Mouse (Mus musculus): ENCODE results near the gene Spsb4.

- TF ChIP-seq CTCF (IDR thresholded peaks at IDR 0.05; ENCODE audit: borderline replicate concordance, control insufficient read depth, extremely low read depth, insufficient read depth, low read length, poor library complexity) = no peak
- no peak for TF ChIP-seq POLR2A (IDR thresholded peaks at IDR 0.05; ENCODE audit: control insufficient read depth, extremely low read depth, insufficient read depth, low read length, poor library complexity)
Observed at GRCm38 (mm10) chr9:96908737-96909136, 109.9 kb downstream of the Spsb4 start.
